Mouse (Mus musculus) lung, embryonic 14.5 days (tissue): Measurements from ENCODE around the gene Hacd2. TPM values are rescaled to one million over a fixed set of nuclear protein-coding genes. Genes with fewer than 3 reads are reported as not detected.

Experiments
- ATAC-seq: fragments of 200-750 bp; cut with Nextera tagmentation; 2 replicates; pipeline ENCODE4 v1.8.0; 2017; ENCODE audit warnings: mild to moderate bottlenecking, moderate TSS enrichment, moderate library complexity; ENCODE audit not compliant: insufficient read depth
- DNase-seq: peaks from one replicate; pipeline ENCODE4 v3.0.0-alpha.2; 2015
- H3K27ac ChIP-seq: fragments of 300-500 bp; sonication (generic); 2 replicates; pipeline ENCODE4 v1.5.1; 2014; ENCODE audit warnings: low read depth, mild to moderate bottlenecking, moderate library complexity
- H3K27me3 ChIP-seq: fragments of 300-500 bp; sonication (generic); 2 replicates; pipeline ENCODE4 v1.6.1; 2014; ENCODE audit warnings: low read length, control low read depth; ENCODE audit not compliant: insufficient read depth
- H3K36me3 ChIP-seq: fragments of 300-500 bp; sonication (generic); 2 replicates; pipeline ENCODE4 v1.6.1; 2014; ENCODE audit warnings: control low read depth; ENCODE audit not compliant: insufficient read depth
- H3K4me1 ChIP-seq: fragments of 300-500 bp; sonication (generic); 2 replicates; pipeline ENCODE4 v1.6.1; 2014; ENCODE audit warnings: antibody characterized with exemption, control low read depth; ENCODE audit not compliant: insufficient read depth
- H3K4me2 ChIP-seq: fragments of 300-500 bp; sonication (generic); 2 replicates; pipeline ENCODE4 v1.6.1; 2014; ENCODE audit warnings: mild to moderate bottlenecking
- H3K4me3 ChIP-seq: fragments of 300-500 bp; sonication (generic); 2 replicates; pipeline ENCODE4 v1.5.1; 2014; ENCODE audit warnings: low read depth, low read length
- H3K9ac ChIP-seq: fragments of 300-500 bp; sonication (generic); 2 replicates; pipeline ENCODE4 v1.6.1; 2014
- H3K9me3 ChIP-seq: fragments of 300-500 bp; sonication (generic); 2 replicates; pipeline ENCODE4 v1.6.1; 2016; ENCODE audit warnings: low read depth, low read length, control low read depth
- CTCF ChIP-seq: IDR thresholded peaks from 2 replicates; pipeline ENCODE4 v1.5.1; 2016; ENCODE audit warnings: antibody characterized with exemption, low read depth
- WGBS: fragments of 180-500 bp; shearing (Covaris S2); extraction: QIAGEN DNeasy Blood & Tissue Kit; methylation state at CpG from one replicate; pipeline ENCODE4 v1.1.7; 2014; 5-methylcytosine and 5-hydroxymethylcytosine counted together
- polyA plus RNA-seq: library from polyadenylated mRNA; unstranded; fragments of >200 nt; fragmentation: Nextera tagmentation; extraction: Ambion mirVana; gene quantifications from 2 replicates; pipeline ENCODE4 v1.2.1, GENCODE M21; 2014

Hacd2 gene
- polyA plus RNA-seq, 1 experiment from 2014 or later: 50.8 TPM

DNA sequence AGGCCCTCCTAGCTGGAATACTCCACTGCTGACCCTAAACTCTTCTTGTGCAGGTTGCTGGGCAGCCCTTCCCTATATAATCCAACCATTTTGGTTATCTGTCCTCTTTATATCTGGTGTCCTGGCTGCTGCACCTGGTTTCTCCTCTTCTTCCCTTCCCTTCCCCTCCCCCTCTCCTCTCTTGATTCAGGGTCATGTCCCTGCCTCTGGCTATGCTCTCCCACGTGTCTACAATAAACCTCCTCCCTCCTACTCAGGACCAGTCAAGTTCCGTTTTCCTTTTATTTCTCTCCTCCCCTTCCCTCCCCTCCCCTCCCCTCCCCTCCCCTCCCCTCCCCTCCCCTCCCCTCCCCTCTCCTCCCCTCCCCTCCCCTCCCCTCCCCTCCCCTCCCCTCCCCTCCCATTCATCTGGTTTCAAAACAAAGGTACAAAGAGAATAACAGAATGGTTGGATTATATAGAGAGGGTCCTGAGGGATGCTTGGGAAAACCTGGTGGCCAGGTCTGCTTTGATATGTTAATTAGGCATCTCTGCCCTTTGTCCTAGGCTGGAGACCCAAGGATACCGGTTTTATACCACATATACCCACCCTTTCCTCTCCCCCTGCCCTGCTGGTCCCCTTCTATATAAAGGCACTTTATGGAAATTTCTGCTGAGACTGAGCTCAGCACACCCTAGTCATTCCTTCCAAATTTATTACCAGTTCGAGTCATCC, 16.3 kb downstream of the Hacd2 start:
- DNase-seq (no peak), ATAC-seq (no peak)
- Histone ChIP-seq H3K27ac (no peak overlapping the region), H3K4me3 (no peak overlapping the region), H3K9me3 (no peaks in the 10 kb centered on the region), H3K36me3 (peaks cover 31% of the 10 kb centered on the region), H3K4me2 (no peak overlapping the region), H3K4me1 (no peaks in the 10 kb centered on the region), H3K9ac (no peak overlapping the region), H3K27me3 (no peaks in the 10 kb centered on the region)
- WGBS: 24% methylated on average over 4 of the region's 4 CpGs
- no peak for TF ChIP-seq CTCF

GRCm38 (mm10) chr16:35040154-35040553, 17.9 kb downstream of the Hacd2 start:
- H3K4me3 ChIP-seq: no peak overlapping the region
- ATAC-seq: no peak
- H3K27me3 ChIP-seq: no peaks in the 10 kb centered on the region
- no peaks in the 10 kb centered on the region for H3K4me1 ChIP-seq
- no peak overlapping the region for H3K27ac ChIP-seq
- WGBS: 74% methylated on average over 1 of the region's 1 CpGs
- no peak for TF ChIP-seq CTCF
- H3K9ac ChIP-seq: no peak overlapping the region
- no peak for DNase-seq
- H3K4me2 ChIP-seq: no peak overlapping the region
- H3K36me3 ChIP-seq: peaks cover 33% of the 10 kb centered on the region
- no peaks in the 10 kb centered on the region for H3K9me3 ChIP-seq

- no peak for DNase-seq
- no peak for ATAC-seq
- WGBS: 90% methylated on average over 7 of the region's 7 CpGs
Measured at GRCm38 (mm10) chr16:35041001-35041400, 18.8 kb downstream of the Hacd2 start.

DNA sequence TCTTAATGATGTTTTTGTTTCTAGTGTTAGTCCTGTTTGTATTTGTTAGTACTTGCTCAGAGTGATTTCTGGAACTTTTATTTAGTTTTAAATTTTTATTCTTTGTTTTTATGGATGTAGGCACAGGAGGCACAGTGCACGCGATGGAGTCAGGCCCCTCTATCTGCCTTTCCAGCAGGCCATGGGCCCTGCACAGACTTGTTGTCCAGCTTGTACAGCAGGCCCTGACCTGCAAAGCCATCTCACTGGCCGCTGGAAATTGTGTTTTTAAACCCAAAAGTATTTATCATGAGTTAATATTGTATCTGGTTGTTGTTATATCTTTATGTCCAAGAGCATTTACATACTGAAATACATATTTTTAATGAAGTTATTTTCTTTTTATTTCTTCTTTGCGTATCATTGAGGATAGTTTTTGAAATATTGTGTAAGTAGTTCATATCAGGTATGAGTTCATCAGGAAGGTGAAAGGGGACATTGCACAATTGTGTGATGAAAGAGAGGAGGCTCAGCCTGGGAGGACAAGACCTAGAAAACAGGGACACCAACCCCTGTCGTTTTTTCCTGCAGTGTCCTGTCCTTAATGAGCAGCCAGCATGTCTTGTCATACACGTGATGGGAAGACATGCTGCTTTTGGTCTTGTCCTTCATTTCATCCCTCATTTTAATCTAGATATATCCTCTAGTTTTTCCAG, 24.0 kb downstream of the Hacd2 start:
- Histone ChIP-seq H3K4me1 (no peaks in the 10 kb centered on the region), H3K9me3 (no peaks in the 10 kb centered on the region), H3K9ac (no peak overlapping the region), H3K36me3 (0 out of 2 replicates have a peak, but pooled peaks cover 5% of the 10 kb centered on the region), H3K4me3 (no peak overlapping the region), H3K27me3 (no peaks in the 10 kb centered on the region), H3K4me2 (no peak overlapping the region), H3K27ac (no peak overlapping the region)
- TF ChIP-seq CTCF: no peak
- no peak for DNase-seq
- 72% methylated on average over 6 of the region's 6 CpGs for WGBS
- no peak for ATAC-seq

More at GRCm38 (mm10) chr16:35041001-35041400, 18.8 kb downstream of the Hacd2 start:
- no peak overlapping the region for H3K4me2 ChIP-seq
- H3K9me3 ChIP-seq: no peaks in the 10 kb centered on the region
- no peaks in the 10 kb centered on the region for H3K27me3 ChIP-seq
- H3K4me1 ChIP-seq: no peaks in the 10 kb centered on the region
- H3K9ac ChIP-seq: no peak overlapping the region
- H3K36me3 ChIP-seq: peaks cover 33% of the 10 kb centered on the region
- no peak overlapping the region for H3K4me3 ChIP-seq
- H3K27ac ChIP-seq: no peak overlapping the region
- TF ChIP-seq CTCF: no peak

GRCm38 (mm10) chr16:35047272-35047969, 25.2 kb downstream of the Hacd2 start:
- Histone ChIP-seq H3K27ac (no peak overlapping the region), H3K4me1 (no peaks in the 10 kb centered on the region), H3K36me3 (0 out of 2 replicates have a peak, but pooled peaks cover 3% of the 10 kb centered on the region), H3K9me3 (no peaks in the 10 kb centered on the region), H3K27me3 (no peaks in the 10 kb centered on the region), H3K4me3 (no peak overlapping the region), H3K9ac (no peak overlapping the region), H3K4me2 (no peak overlapping the region)
- no peak for TF ChIP-seq CTCF
- DNase-seq (no peak), ATAC-seq (no peak)
- 86% methylated on average over 6 of the region's 6 CpGs for WGBS

DNA sequence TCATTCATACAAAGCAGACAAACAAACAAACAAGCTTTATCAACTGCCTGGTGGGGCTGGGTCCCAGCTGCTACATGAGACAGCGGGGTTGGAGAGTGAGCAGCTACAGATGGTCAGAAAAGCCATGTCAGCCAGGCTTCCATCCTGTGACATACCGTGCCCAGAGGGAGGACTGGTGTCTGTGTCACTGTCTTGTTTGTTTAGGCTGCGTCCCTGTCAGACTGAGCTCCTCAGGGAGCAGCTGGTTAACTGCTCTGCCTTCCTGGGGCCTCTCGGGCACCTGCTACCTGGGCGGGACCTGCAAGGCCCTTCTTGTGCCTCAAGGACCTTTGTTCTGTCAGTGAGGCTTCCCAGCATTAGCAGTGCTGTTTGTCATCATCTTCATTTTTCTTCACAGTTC, 28.8 kb downstream of the Hacd2 start:
- Histone ChIP-seq H3K4me2 (no peak overlapping the region), H3K9ac (no peak overlapping the region), H3K27me3 (no peaks in the 10 kb centered on the region), H3K36me3 (no peaks in the 10 kb centered on the region), H3K4me3 (no peak overlapping the region), H3K27ac (no peak overlapping the region), H3K4me1 (no peaks in the 10 kb centered on the region), H3K9me3 (no peaks in the 10 kb centered on the region)
- no peak for DNase-seq
- no peak for ATAC-seq
- 58% methylated on average over 5 of the region's 5 CpGs for WGBS
- no peak for TF ChIP-seq CTCF

- H3K36me3 ChIP-seq: no peaks in the 10 kb centered on the region
- TF ChIP-seq CTCF: no peak
- no peaks in the 10 kb centered on the region for H3K27me3 ChIP-seq
- DNase-seq: no peak
- no peak overlapping the region for H3K4me3 ChIP-seq
- H3K9me3 ChIP-seq: no peaks in the 10 kb centered on the region
- no peak overlapping the region for H3K9ac ChIP-seq
- H3K27ac ChIP-seq: no peak overlapping the region
- no peak overlapping the region for H3K4me2 ChIP-seq
- no peak for ATAC-seq
- no peaks in the 10 kb centered on the region for H3K4me1 ChIP-seq
- 83% methylated on average over 1 of the region's 1 CpGs for WGBS
Measured at GRCm38 (mm10) chr16:35052191-35052590, 30.0 kb downstream of the Hacd2 start.
